10 mouse cellular contexts compared by ENCODE assay signal in genomic region chr5:120576781-120577301, GRCm38 (mm10). TPM values are rescaled to one million over a fixed set of nuclear protein-coding genes. Genes with fewer than 3 reads are reported as not detected.
DNase-seq lines count a peak whose midpoint lies in the region; ATAC-seq and TF ChIP-seq lines count a peak whose summit lies in the region.
"Had no signal": no experiment of that assay in that cellular context is flagged by ENCODE, and none has a peak within 500 bp of the region (broad histone marks: within the 10 kb centered on the region; RNA-seq: fewer than 3 reads in every experiment).

No protein-coding gene starts in this region.

- no peaks in the 10 kb centered on the region for H3K79me2 ChIP-seq in heart, adult 2 months (replicated peaks; ENCODE audit: control insufficient read depth, insufficient read depth, low read length)

- peaks cover 54% of the 10 kb centered on the region for H3K4me1 ChIP-seq in heart, embryonic 10.5 days
- H3K4me1 ChIP-seq in liver, postnatal 0 days (ENCODE audit: insufficient read depth): peaks cover 47% of the 10 kb centered on the region
- H3K4me1 ChIP-seq in heart, adult 2 months (ENCODE audit: control insufficient read depth, insufficient read depth, low read length): peaks cover 13% of the 10 kb centered on the region
- peaks cover 30% of the 10 kb centered on the region for H3K4me1 ChIP-seq in forebrain, embryonic 12.5 days

- peaks cover 32% of the 10 kb centered on the region for H3K36me3 ChIP-seq in heart, embryonic 10.5 days
- peaks cover 28% of the 10 kb centered on the region for H3K36me3 ChIP-seq in liver, postnatal 0 days (replicated peaks; ENCODE audit: insufficient read depth, low read length)
- no peaks in the 10 kb centered on the region; the same call in 1 of the 2 replicates for H3K36me3 ChIP-seq in heart, adult 2 months (ENCODE audit: control insufficient read depth, insufficient read depth, low read length)
- peaks cover 7% of the 10 kb centered on the region for H3K36me3 ChIP-seq in forebrain, embryonic 12.5 days (replicated peaks)

- no peak for TF ChIP-seq EP300 in liver, postnatal 0 days (IDR thresholded peaks at IDR 0.05; ENCODE audit: low read depth)
- TF ChIP-seq EP300 in heart, adult 2 months (IDR thresholded peaks at IDR 0.05; ENCODE audit: insufficient read depth, low read depth, low read length): no peak

- H3K9ac ChIP-seq in liver, postnatal 0 days (replicated peaks): peak overlapping the region; percentile 13; the same call in 1 of the 2 replicates
- no peak overlapping the region for H3K9ac ChIP-seq in heart, adult 2 months (ENCODE audit: low read depth, low read length)
- no peak overlapping the region for H3K9ac ChIP-seq in forebrain, embryonic 12.5 days

- WGBS in heart, embryonic 10.5 days: 72% methylated on average over 11 of the region's 11 CpGs
- 41% methylated on average over 11 of the region's 11 CpGs for WGBS in liver, postnatal 0 days (ENCODE audit: insufficient replicate concordance)
- WGBS in heart, adult 2 months: 58% methylated on average over 11 of the region's 11 CpGs
- 89% methylated on average over 11 of the region's 11 CpGs for WGBS in forebrain, embryonic 12.5 days

- ATAC-seq in erythroblast, adult 5-6 weeks (replicated peaks; ENCODE audit: low FRiP score, poor library complexity, severe bottlenecking): peak; percentile 57
- ATAC-seq in liver, postnatal 0 days: peak; percentile 39
- no peak for ATAC-seq in forebrain, embryonic 12.5 days (ENCODE audit: low FRiP score)

- no peaks in the 10 kb centered on the region for H3K9me3 ChIP-seq in heart, embryonic 10.5 days
- H3K9me3 ChIP-seq in liver, postnatal 0 days (ENCODE audit: low read length): no peaks in the 10 kb centered on the region
- H3K9me3 ChIP-seq in forebrain, embryonic 12.5 days: no peaks in the 10 kb centered on the region

- H3K4me3 ChIP-seq in heart, embryonic 10.5 days: no peak overlapping the region
- H3K4me3 ChIP-seq in liver, postnatal 0 days (ENCODE audit: low read depth, low read length): no peak overlapping the region
- H3K4me3 ChIP-seq in heart, adult 2 months: no peak overlapping the region
- no peak overlapping the region for H3K4me3 ChIP-seq in forebrain, embryonic 12.5 days (replicated peaks)

- DNase-seq in heart, embryonic 10.5 days (ENCODE audit: low spot score): no peak
- DNase-seq in heart, postnatal 25 days (ENCODE audit: low spot score): no peak
- no peak for DNase-seq in liver, postnatal 0 days
- peak; percentile 66 for DNase-seq in thymus, postnatal 25 days
- DNase-seq in adipocyte (ENCODE audit: low spot score): no peak
- DNase-seq in heart, adult 2 months: no peak
- DNase-seq: layer of hippocampus, adult 9-11 months had no signal

- peak overlapping the region; percentile 36 for H3K4me2 ChIP-seq in liver, postnatal 0 days (ENCODE audit: low read depth, low read length)
- no peak overlapping the region for H3K4me2 ChIP-seq in forebrain, embryonic 12.5 days

- no peaks in the 10 kb centered on the region for H3K27me3 ChIP-seq in heart, embryonic 10.5 days (ENCODE audit: insufficient read depth, poor library complexity, severe bottlenecking)
- H3K27me3 ChIP-seq in liver, postnatal 0 days (ENCODE audit: insufficient read depth, low read length): no peaks in the 10 kb centered on the region
- no peaks in the 10 kb centered on the region for H3K27me3 ChIP-seq in heart, adult 2 months (ENCODE audit: control insufficient read depth, insufficient read depth, low read length)
- no peaks in the 10 kb centered on the region for H3K27me3 ChIP-seq in forebrain, embryonic 12.5 days

- no peak for TF ChIP-seq CTCF in liver, postnatal 0 days (IDR thresholded peaks at IDR 0.05; ENCODE audit: low read depth)
- TF ChIP-seq CTCF in heart, adult 2 months (IDR thresholded peaks at IDR 0.05): no peak

- H3K27ac ChIP-seq in heart, embryonic 10.5 days: peak overlapping the region; percentile 47; the same call in 1 of the 2 replicates
- H3K27ac ChIP-seq in liver, postnatal 0 days (ENCODE audit: low read depth): peak overlapping the region; percentile 92
- no peak overlapping the region for H3K27ac ChIP-seq in heart, adult 2 months
- no peak overlapping the region for H3K27ac ChIP-seq in forebrain, embryonic 12.5 days

- TF ChIP-seq POLR2A in heart, adult 2 months (IDR thresholded peaks at IDR 0.05; ENCODE audit: insufficient read depth, low read depth, low read length): no peak

- intact Hi-C loops in heart, postnatal 25 days (cut with DNase I): no loop called here
- intact Hi-C loops in heart, adult 2 months (cut with DNase I): no loop called here

RNA-seq across cellular contexts. Expression of gene Tpcn1, which starts 11.6 kb away (rescaled TPM):
- polyA plus RNA-seq in heart, embryonic 10.5 days (2016; fragmentation: Nextera tagmentation; extraction: Ambion mirVana): 13.0 and 21.7 TPM in 2 replicates
- total RNA-seq in heart, postnatal 25 days (2021): 10 to 100 TPM; 36.0 to 37.9 TPM
- 199 and 213 TPM in 2 replicates for total RNA-seq in erythroblast, adult 5-6 weeks (2015; ENCODE audit: low replicate concordance)
- total RNA-seq in erythroblast, adult 5-6 weeks (2017; ENCODE audit: low replicate concordance): 147 and 161 TPM in 2 replicates
- 16.3 and 18.6 TPM in 2 replicates for polyA plus RNA-seq in liver, postnatal 0 days (2015; fragmentation: Nextera tagmentation; extraction: Ambion mirVana)
- total RNA-seq in heart, adult 2 months (2021): 10 to 100 TPM; 30.7 to 35.1 TPM
- polyA plus RNA-seq in heart, adult 2 months (2012; rRNA removed): 53.7 and 59.7 TPM in 2 replicates
- polyA plus RNA-seq in forebrain, embryonic 12.5 days (2016; fragmentation: Nextera tagmentation; extraction: Ambion mirVana): 11.8 and 15.1 TPM in 2 replicates

RNA-seq across cellular contexts. Expression of gene Iqcd, which starts 12.0 kb away (rescaled TPM):
- polyA plus RNA-seq in heart, embryonic 10.5 days (2016; fragmentation: Nextera tagmentation; extraction: Ambion mirVana): 0.15 and 0.24 TPM in 2 replicates
- not detected for total RNA-seq in heart, postnatal 25 days (2021)
- total RNA-seq in erythroblast, adult 5-6 weeks (2015; ENCODE audit: low replicate concordance): 3.8 and 10.4 TPM in 2 replicates
- 15.2 and 21.7 TPM in 2 replicates for total RNA-seq in erythroblast, adult 5-6 weeks (2017; ENCODE audit: low replicate concordance)
- polyA plus RNA-seq in liver, postnatal 0 days (2015; fragmentation: Nextera tagmentation; extraction: Ambion mirVana): 0.75 and 0.84 TPM in 2 replicates
- not detected for total RNA-seq in heart, adult 2 months (2021)
- polyA plus RNA-seq in heart, adult 2 months (2012; rRNA removed): 0.14 and 0.20 TPM in 2 replicates
- 1.3 and 1.4 TPM in 2 replicates for polyA plus RNA-seq in forebrain, embryonic 12.5 days (2016; fragmentation: Nextera tagmentation; extraction: Ambion mirVana)
- total RNA-seq: hematopoietic stem cell, adult 5-6 weeks had no signal

RNA-seq across cellular contexts. Expression of gene Rita1, which starts 35.5 kb away (rescaled TPM):
- 11.0 and 11.2 TPM in 2 replicates for polyA plus RNA-seq in heart, embryonic 10.5 days (2016; fragmentation: Nextera tagmentation; extraction: Ambion mirVana)
- total RNA-seq in heart, postnatal 25 days (2021): 10 to 100 TPM; 15.4 to 18.7 TPM
- total RNA-seq in erythroblast, adult 5-6 weeks (2015; ENCODE audit: low replicate concordance): 2.7 and 3.8 TPM in 2 replicates
- total RNA-seq in erythroblast, adult 5-6 weeks (2017; ENCODE audit: low replicate concordance): 0.84 TPM in 1 of 2 replicates, not detected in the other
- polyA plus RNA-seq in liver, postnatal 0 days (2015; fragmentation: Nextera tagmentation; extraction: Ambion mirVana): 3.1 and 3.4 TPM in 2 replicates
- 10 to 100 TPM; 14.2 to 16.0 TPM for total RNA-seq in heart, adult 2 months (2021)
- 15.3 and 21.7 TPM in 2 replicates for polyA plus RNA-seq in heart, adult 2 months (2012; rRNA removed)
- 13.6 and 16.6 TPM in 2 replicates for polyA plus RNA-seq in forebrain, embryonic 12.5 days (2016; fragmentation: Nextera tagmentation; extraction: Ambion mirVana)

RNA-seq across cellular contexts. Expression of gene Ddx54, which starts 35.7 kb away (rescaled TPM):
- 47.1 and 49.4 TPM in 2 replicates for polyA plus RNA-seq in heart, embryonic 10.5 days (2016; fragmentation: Nextera tagmentation; extraction: Ambion mirVana)
- 10 to 100 TPM; 20.1 to 21.4 TPM for total RNA-seq in heart, postnatal 25 days (2021)
- total RNA-seq in erythroblast, adult 5-6 weeks (2015; ENCODE audit: low replicate concordance): 1.7 and 1.9 TPM in 2 replicates
- total RNA-seq in erythroblast, adult 5-6 weeks (2017; ENCODE audit: low replicate concordance): 5.2 and 6.0 TPM in 2 replicates
- polyA plus RNA-seq in liver, postnatal 0 days (2015; fragmentation: Nextera tagmentation; extraction: Ambion mirVana): 14.0 and 15.1 TPM in 2 replicates
- total RNA-seq in heart, adult 2 months (2021): 10 to 100 TPM; 21.4 to 22.5 TPM
- polyA plus RNA-seq in heart, adult 2 months (2012; rRNA removed): 16.2 and 18.2 TPM in 2 replicates
- polyA plus RNA-seq in forebrain, embryonic 12.5 days (2016; fragmentation: Nextera tagmentation; extraction: Ambion mirVana): 50.7 and 52.6 TPM in 2 replicates

RNA-seq across cellular contexts. Expression of gene Cfap73, which starts 57.2 kb away (rescaled TPM):
- 0.39 TPM in 1 of 2 replicates, not detected in the other for polyA plus RNA-seq in heart, embryonic 10.5 days (2016; fragmentation: Nextera tagmentation; extraction: Ambion mirVana)
- not detected for total RNA-seq in heart, postnatal 25 days (2021)
- total RNA-seq in erythroblast, adult 5-6 weeks (2015; ENCODE audit: low replicate concordance): not detected in 2 replicates
- total RNA-seq in erythroblast, adult 5-6 weeks (2017; ENCODE audit: low replicate concordance): not detected in 2 replicates
- polyA plus RNA-seq in liver, postnatal 0 days (2015; fragmentation: Nextera tagmentation; extraction: Ambion mirVana): not detected in 2 replicates
- total RNA-seq in heart, adult 2 months (2021): not detected
- 0.16 TPM in 1 of 2 replicates, not detected in the other for polyA plus RNA-seq in heart, adult 2 months (2012; rRNA removed)
- 0.28 TPM in 1 of 2 replicates, not detected in the other for polyA plus RNA-seq in forebrain, embryonic 12.5 days (2016; fragmentation: Nextera tagmentation; extraction: Ambion mirVana)
- total RNA-seq: hematopoietic stem cell, adult 5-6 weeks had no signal

Comparison
In these comparisons a context has a peak if more than half of its experiments do, and no peak if none do; other contexts are left out.
1. H3K27ac ChIP-seq: peak in heart, embryonic 10.5 days (single experiment) and liver, postnatal 0 days (single experiment); none in heart, adult 2 months (single experiment) and forebrain, embryonic 12.5 days (single experiment).